Mouse (Mus musculus) liver, adult 2 months (tissue): ENCODE measurements around the gene Ttc21b.

Experiments
- CTCF ChIP-seq: fragments of 200-500 bp; IDR thresholded peaks from 2 replicates; pipeline ENCODE4 v1.5.1; 2011; ENCODE audit warnings: low read depth, low read length, control low read depth
- POLR2A ChIP-seq: fragments of 200-500 bp; IDR thresholded peaks from 2 replicates; pipeline ENCODE4 v1.6.1; 2011; ENCODE audit warnings: low read length, control low read depth; ENCODE audit not compliant: insufficient read depth; ENCODE audit errors: extremely low read depth

GRCm38 (mm10) chr2:66209353-66209752 is 47.1 kb downstream of the Ttc21b start:
- TF ChIP-seq CTCF, result no peak
- no peak for TF ChIP-seq POLR2A
